Mouse (Mus musculus): ENCODE measurements around the gene Adam15.
A peak's percentile ranks its signal among the peaks of the same experiment; 100 is the strongest.

Gene Adam15

DNA sequence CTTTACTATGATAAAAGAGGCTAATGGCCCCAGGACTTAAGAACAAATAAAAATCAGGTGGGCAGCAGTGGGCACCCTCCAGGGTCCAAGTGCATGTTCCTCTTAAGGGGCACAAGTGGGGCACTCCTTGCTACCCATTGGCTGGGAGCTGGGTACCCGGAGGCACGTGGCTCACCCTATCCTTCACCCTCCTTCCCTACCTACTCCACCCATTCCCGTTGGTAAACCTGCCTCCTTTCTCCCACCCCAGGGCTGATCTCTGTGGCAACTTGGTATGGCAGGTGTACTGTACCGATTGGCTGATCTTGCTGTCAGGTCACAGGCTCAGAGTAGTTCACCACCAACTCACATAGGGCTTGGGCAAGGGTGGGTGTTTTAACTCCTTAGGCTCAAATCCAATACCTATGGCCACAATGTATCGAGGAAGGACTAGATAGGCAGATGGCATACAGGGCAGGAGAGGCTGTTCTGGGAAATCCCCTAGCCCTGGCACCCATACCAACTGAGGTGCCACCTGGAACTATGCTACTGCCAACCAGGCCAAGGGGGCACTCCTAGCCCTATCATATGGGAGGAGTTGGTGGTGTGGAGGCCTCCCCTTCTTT is 34.0 kb upstream of the Adam15 start:
- DNase-seq (ENCODE audit: low spot score): no peak

DNA sequence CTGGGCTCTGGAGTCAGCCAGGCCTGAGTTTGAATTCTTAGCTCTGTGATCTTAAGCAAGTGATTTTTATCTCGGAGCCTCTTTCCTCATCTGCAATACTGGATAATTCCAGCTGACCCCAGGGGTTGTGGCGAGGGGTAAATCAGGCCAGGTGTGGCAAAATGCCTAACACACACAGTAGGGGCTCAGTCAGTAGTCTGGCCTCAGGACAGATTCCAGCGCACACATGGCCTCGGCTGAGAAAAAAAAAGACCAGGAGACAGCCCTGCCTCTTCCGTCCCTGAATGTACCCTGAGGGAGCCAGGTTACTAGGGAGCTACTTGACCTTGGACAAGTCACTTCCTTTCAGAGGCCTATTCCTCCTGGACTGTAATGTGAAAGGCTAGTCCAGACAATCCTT is 33.2 kb upstream of the Adam15 start:
- DNase-seq (ENCODE audit: low spot score): no peak

DNA sequence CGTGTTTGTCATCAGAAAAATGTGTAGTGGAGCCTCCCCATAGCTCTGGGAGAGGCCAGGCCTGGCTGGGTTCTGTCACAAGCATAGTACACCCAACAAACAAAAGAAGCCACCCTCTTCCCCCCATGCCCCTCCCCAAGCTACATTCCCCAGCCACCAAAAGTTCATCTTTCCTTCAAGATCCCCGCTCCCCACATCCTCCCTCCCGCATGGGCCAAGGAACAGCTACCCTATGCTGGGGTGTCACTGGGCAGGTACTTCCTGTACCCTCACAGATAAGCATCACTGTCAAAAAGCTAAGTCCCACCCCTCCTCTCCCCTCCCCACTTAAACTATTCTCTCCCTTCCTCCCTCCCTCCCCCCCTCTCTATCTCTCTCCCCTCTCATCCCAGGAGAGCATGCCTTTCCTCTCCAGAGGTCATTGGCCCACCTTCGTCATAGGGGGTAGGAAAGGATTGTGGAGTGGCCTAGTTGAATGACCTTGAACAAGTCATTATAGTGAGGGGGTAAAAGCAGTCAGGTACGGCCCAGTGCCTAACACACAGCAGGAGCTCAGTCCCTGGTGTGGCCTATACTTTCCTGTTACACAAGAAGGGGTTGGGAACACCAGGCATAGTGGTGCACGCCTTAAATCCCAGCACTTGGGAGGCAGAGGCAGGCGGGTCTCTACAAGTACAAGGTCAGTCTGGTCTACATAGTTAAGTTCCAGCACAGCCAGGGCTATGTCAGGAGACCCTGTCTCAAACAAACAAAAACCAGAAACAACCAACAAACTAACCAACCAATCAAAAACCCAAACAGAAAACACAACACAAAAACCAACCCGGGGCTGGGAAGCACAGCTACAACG is 32.5 kb upstream of the Adam15 start:
- no peak for DNase-seq (ENCODE audit: low spot score)

DNA sequence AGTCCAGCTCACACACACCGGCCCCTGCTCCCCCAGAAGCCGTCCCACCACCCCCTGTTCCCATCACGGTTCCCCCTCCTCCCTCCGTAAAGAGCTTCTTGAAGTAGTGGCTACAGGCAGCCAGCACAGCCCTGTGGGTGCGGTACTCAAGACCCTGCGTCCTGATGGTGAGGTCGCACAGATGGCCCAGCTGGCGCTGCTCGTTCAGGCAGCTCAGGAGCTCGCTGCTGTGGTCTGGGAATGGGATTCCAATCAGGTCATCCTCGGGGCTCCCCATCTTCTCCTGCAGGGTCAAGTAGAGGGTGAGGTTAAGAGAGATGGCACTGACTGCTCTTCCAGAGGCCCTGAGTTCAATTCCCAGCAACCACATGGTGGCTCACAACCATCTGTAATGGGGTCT is 31.4 kb upstream of the Adam15 start:
- DNase-seq (ENCODE audit: low spot score): no peak

DNA sequence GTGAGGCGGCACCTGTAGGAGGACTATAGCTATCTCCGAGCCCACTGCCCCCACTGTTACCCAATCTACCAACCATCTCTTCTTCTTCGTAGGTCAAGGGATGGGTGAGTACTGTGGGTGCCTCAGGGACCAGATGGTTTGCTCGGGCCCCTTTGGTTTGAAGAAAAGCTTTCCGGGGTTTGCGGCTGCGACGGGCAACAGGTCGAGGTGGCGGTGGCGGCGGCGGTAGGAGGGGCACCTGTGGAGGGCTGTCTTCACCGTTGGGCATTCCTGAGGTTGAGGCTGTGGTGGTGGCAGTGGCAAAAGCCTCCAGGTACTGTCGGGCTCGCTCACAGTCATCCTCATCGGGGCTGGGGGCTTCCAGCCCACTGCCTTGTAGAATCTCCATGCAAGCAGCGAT is 30.9 kb upstream of the Adam15 start:
- DNase-seq (ENCODE audit: low spot score): no peak

DNA sequence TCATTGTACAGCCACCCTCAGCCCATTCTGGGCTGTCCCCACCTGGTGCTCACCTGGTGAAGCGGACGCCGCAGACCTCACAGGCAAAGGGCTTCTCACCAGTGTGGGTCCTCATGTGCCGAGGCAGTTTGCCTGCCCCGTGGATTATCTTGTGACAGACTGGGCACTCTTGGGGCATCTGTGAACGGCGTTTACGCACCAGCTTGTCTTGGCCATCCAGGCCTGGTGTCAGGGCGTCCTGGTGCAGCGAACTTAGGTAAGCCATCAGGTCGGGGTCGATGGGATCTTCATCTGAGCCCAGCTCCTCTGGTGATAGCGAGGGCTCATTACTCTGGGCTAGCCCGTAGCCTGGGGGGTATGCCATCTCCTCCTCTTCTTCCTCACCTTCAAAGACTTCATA is 30.5 kb upstream of the Adam15 start:
- DNase-seq (ENCODE audit: low spot score): no peak

DNA sequence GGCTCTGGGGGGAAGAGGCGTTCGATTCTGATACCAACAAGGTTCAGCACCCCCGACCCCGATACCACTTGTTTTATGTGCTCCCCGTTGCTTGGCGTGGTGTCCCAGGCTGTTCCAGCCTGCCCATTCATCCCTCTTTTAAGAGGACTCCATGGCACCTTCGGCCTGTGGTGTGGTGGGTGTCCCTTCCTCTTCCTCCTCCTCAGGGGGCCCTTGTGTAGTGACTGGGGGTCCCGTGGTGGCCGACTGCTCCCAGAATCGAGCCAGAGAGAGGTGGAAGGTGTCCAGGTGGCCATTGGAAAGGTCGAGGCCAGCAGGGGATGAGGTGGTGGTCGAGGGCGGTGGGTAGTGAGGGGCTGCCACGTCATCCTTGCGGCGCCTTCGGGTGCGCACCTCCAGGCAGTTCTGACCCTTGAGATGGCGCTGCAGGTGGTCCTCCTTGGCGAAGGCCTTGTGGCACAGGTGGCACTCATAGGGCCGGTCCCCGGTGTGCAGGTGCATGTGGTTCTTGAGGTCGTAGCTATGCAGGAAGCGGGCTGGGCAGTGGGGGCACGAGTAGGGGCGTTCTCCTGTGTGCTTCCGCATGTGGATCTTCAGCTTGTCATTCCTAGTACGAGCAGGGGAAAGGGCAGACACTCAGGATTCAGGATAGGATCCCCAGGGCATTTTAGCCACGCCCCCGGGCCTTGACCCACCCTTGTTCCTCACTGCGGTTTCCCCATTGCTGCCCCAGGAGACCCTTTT is 29.8 kb upstream of the Adam15 start:
- DNase-seq (ENCODE audit: low spot score): no peak

DNA sequence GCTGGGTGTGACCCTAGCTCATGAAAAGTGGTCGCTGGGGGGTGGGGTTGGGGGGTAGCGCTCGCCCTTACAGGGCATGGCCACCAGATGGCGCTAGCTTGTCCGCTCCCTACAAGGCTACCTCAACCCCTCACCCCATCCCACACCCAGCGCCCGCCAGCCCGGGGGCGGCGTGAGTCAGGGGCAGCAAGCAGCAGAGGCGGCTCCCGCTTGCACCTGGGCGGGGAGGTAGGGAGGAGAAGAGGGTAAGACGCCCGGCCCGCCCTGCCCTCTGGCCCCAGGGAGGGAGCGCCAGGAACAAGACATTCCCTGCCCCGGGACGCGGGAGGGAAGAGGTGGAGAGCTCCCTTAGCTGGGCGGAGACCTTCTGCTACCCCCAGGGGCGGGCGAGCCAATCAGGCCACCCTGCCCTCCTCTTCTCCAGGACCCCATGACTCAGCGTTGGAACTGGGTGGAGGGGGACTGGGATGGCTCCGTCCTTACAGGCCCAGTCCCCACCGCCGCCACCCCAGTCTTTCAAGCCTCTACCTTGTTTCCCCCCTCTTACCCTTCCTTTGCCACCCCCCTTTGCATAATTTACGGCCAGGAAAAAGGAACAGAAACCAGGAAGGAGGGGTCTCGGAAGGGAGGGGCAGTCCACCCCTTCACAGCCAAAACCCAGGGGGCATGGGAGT is 28.7 kb upstream of the Adam15 start:
- no peak for DNase-seq (ENCODE audit: low spot score)

DNA sequence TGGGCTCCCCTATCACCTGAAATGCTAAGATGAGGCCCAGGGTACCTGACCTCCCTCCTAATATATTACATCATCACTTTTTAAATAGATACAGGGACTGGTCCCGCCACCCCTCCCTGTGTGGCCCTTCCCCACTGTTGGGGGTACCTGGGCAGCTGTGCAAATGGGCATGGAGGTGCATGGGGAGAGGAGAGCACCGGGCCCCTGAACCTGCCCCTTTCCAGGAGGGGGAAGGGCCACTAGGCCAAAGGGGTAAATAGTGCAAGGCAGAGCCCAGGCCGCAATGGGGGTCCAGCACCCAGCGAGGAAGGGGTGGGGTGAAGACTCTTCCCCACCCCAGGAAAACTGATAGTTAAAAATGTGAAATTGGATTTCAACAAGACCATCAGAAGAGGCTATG is 28.0 kb upstream of the Adam15 start:
- no peak for DNase-seq (ENCODE audit: low spot score)

DNA sequence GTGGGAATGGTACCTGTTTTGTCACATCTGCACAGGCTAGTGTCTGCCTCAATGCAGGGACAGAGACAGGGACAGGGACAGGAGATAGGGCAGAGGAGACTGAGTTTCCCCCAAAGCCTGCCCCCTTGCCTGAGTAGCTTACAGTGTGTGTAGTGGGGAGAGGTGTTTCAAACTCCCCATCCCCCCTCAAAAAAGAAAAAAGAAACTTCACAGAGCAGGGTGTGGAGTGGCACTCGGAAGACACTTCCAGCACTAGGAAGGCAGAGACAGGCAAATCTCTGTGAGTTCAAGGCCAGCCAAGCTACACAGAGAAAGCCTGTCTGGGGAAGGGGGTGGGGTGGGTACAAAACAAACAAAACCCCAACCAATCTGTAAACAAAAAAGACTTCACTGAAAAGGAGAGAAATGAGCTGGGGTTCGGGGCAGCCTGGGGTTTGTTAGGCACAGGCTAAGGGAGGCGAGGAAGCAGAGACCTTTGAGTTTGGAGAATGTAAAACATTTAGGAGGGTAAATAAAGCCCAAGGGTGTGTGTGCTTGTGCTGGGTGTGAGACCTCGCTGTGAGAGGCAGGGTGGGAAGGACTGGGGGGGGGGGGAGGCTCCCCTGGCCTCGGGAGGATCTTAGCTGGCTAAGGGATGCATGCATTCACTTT is 23.9 kb upstream of the Adam15 start:
- DNase-seq (ENCODE audit: low spot score): no peak

DNA sequence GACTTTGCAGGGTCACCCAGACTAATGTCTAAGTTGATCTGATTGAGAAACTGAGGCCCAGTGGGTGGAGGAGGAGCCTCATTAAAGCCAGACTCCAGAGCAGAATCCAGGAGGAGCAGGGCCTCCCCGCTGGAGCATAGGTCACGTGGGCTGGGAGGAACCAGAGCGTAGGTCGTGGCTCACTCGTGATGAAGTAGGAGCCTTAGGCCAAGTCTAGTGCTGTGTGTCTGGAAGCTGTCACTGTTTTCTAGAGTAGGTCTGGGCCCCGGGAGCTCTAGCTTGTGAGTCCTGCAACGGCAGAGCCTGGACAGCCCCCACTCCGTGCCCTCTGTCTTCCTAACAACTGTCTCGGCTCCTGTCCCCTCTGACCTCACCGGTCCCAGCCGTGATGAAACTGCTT is 17.5 kb upstream of the Adam15 start:
- DNase-seq (ENCODE audit: low spot score): no peak

DNA sequence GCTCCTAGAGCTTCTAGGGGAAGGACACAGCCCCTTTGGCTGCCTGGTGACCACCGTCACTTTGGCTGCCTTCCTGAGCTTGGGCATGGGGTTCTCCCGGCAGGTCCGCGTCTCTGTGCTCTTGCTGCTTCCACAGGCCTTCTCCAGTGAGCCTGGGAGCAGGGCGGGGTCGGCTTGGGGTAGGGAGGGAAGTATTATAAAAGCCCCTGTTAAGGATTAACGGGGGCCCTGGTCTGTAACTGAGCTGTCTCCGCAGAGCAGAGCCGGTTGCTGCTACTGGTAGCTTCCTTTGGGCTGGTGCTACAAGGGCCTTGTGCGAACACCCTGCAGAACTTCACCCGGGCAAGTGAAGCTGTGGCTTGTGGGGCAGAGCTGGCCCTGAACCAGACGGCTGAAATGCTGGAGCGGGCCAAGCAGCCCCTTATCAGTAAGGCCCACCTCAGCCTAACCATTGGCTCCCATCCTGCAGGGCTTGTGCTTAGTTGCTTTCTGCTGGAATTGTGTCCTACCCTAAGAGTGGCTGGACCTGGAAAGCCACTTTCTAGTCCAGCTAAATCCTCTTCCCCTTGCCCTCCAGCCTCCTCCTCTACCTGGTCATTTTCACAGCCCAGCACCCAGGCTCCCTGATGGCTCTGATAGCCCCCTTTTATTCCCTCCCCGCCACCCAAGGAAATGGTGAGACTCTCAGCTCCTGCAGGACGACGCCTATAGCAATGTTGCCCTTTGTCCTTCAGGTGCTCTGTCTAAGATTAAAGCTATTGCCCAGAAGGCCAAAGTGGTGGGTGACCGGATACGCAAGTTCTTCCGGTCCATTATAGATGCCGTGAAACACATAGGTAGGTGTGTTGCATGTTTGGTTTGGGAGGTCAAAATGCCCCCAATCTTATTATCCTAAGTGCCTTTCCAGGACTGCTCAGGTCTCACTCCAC is 16.0 kb upstream of the Adam15 start:
- DNase-seq (ENCODE audit: low spot score): no peak

DNA sequence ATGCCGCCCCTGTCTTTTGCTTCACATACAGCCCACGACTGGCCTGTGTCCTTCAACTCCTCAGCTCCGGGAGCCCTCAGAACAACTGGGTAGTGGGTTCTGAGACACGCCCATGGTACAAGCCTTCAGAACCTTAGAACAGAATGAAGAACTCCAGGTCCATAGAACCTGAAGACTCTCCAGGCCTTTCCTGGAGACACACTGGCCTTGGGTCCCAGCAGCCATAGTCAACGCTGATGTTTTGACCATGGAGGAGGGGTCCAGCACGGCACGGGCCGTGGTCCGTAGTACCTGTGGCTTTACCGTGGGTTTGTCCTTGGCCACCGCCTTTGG is 15.3 kb upstream of the Adam15 start, which contains the start of gene Dcst1:
Gene Dcst1, minus strand, starts transcription at position 101 of the 333 bp plus-strand sequence.
- no peak for DNase-seq (ENCODE audit: low spot score)

DNA sequence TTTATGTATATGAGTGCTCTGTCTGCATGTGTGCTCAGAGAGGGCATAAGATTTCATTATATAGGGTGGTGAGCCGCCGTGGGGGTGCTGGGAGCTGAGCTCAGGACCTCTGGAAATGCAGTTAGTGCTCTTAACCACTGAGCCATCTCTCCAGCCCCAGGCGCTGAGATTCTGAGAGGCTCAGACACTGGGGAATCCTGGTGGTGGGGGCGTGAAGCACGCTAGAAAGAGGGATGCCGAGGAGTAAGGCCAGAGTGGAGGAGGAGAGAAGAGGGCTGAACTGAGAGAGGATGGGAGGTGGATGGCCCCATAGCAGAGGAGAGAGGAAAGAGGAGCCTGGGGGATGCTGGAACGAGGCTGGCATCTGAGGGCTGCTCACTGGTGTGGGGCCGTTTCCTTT is 14.8 kb upstream of the Adam15 start:
- DNase-seq (ENCODE audit: low spot score): no peak

DNA sequence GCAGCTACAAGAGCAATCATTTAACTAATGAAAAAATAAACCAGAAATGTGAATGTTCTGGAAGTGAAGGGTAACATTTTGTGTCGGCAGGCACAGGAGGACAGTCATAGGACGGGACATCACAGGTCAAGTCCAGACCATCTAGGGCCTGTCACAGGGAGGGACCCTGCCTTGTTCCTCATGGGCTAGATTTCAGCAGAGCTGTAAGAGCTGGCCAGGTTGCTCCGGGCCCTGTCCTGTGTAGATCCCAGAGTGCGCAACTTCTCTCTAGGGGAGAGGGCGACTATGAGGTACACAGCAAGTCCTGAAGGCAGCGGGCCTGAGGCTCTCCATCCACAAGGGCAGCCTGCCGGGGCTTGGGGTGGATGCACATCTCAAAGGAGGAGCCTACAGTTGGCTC is 11.9 kb upstream of the Adam15 start, which contains the start of gene Dcst2:
Gene Dcst2, plus strand, starts transcription at position 301 of the 400 bp plus-strand sequence.
- DNase-seq (ENCODE audit: low spot score): no peak

DNA sequence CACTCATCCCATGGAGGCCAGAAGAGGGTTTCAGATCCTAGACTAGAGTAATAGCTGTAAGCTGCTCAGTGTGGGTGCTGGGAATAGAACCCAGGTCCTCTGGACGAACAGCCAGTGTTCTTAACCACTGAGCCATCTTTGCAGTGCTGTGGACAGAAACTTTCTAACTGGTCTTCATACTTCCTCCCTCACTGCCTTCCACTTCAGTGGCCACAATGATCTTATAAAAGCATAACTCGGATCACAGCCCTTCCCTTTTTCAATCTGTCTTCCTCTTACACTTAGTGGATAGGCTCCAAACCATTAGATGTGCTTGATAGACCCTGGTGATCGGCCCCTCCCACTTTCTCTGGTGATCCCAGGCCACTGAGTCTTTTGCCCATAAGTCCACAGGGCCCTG is 10.4 kb upstream of the Adam15 start:
- DNase-seq (ENCODE audit: low spot score): no peak

DNA sequence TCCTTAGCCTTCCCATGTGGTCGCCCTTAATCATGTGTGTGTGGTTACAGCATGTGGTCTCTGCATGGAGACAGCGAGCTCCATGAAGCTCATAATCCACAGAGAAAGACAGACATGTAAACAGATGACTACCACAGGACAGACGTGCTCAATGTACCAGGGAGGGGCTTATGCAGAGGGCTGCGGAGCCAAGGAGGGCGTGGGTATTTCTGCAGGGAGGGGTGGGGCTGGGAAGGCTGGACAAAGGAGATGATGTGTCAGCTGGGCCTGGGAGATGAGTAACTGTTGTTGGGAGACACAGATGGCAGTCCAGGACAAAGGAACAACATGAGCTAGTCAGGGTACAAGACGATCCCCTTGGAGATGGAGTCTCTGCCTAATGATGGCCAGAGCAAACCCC is 9.8 kb upstream of the Adam15 start:
- DNase-seq (ENCODE audit: low spot score): no peak

DNA sequence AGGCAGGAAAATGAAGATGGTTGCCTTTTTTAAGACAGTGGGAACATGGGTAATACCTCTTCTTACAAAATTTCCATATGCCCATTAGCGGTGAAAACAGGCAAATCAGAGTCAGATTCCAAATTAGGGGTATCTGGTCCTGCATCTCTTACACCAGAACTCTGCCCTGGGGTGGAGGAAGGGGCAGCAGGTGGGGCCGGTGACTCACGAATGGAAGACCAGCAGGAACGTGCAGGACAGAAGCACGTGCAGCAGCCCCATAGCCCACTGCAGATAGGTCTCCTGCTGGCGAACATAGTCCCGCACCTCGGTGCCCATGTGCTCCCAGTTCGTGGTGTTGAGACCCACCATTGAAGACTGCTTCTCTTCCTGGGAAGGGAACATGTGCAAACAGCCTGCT is 6.2 kb upstream of the Adam15 start:
- DNase-seq (ENCODE audit: low spot score): no peak

DNA sequence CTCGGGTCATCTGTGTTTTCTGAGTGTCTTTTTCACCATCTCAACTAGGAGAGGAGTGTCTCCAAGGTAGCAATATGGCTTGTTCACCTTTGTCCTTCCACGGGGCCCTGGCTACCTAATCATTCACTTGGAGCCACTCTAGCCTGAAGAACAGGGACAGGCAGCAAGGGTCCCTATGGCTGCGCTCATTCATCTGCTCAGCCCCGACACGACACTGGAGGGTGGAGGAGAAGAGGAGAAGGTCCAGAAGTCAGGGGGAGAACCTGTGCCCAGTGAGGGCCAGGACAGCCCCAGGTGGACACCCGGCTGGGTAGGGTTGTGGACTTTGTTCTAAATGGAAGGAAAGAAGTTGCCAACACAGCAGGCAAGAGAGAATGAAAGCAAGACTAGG is 5.7 kb upstream of the Adam15 start:
- no peak for DNase-seq (ENCODE audit: low spot score)

DNA sequence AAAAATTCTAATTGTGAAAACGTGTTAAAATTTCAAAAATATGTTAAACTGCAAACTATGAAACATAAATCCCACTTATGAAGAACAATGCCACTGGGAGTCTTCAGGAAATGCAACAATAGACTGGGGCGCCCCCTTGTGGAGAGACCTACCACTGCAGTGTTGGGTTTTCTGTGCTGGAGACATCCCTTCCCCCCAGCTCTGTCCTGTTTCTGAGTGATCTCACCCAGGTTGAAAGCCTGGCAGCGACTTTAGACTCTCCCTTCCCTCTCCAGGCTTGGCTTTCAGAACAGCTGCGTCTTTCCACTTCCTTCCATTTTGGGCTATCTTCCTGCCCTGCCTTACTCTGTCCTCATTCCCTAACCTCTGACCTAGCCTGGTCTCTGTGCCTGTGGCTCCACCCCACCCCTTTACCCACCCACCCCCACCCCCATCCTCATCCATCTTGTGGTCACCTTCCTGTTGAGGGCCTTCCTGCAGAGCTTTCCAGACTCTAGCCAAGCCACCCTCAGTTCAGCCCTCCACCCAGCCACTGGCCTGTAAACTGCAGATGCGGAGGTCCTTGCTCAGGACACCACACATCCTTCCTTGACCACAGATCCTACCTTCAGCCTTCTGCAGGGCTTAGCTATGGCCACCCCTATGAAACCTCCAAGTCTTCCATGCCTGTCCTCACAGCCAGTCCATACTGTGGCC is 5.2 kb upstream of the Adam15 start:
- DNase-seq (ENCODE audit: low spot score): peak; percentile 65
